Mouse (Mus musculus) fibroblast of lung, adult 2 months (primary cell): Measurements from ENCODE around the gene Gabpb2.
"Not testable (repeated sequence)": the region's sequence is repeated elsewhere in the genome, so short reads cannot be mapped to it uniquely, and the experiment has no call there.

Source experiments
- DNase-seq: peaks from one replicate; pipeline ENCODE4 v3.0.0-alpha.2; 2011; ENCODE audit warnings: low read depth

Gabpb2 gene

DNA sequence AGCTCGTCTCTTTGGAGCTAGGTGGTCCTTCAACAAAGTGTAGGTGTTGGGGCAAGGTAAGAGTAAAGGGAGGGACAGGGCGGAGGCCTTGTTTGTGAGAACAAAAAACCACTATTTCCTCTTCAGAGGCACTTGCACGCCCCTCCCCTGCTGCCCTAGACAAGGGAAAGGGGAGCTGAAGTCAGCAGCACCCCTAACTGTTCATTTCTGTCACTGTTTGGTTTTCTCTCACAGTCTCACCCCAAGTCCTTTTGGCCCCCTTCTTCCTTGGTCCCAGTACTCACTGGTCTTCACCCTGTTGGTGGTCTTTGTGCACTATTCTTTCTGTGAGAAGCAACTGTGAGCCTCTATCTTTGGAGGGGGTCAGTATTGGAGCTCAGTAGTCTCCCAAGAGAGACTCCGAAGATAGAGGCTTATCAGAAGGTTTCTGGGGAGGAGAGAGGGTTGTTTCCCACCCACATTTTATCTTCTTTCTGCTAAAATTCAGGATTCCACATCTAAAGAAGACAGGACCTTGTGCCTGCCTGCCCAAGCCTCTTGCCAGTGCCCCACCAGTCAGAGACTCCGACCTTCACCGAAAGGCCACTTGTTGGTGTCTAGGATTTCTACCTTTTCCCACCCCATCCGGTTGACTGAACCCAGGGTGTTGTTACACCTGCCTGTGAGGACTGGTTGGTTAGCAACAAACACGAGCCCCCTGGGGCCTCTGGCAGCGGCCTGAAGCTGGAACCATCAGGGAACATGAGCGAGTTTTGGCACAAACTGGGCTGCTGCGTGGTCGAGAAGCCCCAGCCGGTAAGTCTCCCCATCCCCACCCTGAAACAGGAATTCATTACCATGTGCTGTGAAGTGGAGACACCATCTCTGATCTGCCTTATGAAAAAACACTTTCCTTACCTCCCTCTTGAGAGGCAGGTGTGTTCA is 13.8 kb upstream of the Gabpb2 start, which contains the start of gene Mllt11:
Mllt11 (minus strand) TSS at position 874 of the 924 bp plus-strand sequence.
- DNase-seq: no peak

DNA sequence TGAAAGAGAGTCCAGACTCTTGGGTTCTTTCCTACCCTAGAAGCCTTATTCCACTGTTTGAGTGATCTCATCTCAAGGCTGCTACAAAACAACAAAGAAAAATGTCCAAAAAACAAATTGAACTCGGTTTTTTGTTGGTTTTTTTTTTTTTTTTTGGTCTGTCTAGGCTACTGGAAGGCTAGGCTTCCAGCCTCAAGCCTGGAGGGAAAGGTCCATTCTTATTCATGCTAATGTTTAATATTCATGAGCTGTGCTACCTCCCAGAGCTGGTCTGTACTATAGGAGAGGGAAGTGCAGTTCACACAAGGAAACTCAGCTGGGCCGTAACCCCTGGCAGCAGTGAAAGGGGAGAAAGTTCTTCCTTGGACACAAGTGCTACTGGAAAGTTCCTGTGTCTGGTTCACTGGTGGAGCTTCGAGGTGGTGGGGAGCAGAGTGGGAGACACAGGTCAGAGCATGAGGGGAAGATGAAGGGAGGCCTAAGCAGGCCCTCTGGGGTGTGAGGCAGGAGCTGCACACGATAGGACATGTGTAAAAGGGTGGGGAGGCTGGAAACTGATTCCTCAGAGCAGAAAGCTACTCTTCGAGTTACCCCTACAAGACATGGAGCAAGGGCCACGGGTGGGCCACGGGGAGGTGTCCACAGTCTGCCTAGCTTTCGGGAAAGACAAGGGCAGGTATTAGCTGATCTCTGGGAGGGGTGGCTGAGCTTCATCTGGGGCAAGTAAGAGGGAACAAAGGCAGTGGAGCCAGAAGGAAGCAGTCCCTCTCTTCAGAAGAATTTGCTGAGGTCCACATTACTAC is 13.0 kb upstream of the Gabpb2 start:
- no peak for DNase-seq

DNA sequence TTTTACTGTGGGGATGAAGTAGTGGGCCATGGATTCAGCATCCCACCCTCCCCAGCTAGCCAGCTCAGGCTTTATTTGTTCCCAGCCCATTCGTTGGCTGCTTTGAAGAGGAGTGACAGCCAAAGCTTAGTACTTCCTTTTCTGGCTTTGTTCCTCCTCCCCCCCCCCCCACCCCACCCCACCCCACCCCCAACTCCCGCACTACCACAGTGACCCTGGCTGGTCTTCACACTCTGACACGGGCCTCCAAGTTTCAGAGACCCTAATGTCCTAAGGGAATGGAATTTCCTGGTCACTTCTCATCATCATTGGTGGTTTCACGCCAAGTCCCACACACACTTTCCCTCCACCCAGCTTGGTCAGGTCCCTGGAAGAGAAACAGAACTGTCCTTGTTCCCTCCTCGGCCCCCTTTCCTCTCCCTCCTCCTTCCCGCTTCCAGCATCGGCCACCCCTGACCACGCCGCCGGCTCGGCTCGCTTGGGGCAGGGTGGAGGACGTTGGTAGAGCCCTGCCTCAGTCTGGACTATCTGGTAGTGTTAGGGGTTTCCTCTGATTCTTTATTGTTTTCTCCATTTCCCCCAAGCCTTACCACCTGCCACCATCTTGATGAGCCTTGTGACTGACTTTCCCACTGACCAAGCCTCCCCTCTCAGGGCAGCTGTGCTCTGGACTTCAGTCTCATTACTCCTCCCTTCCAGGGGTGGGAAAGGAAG is 12.2 kb upstream of the Gabpb2 start:
- no peak for DNase-seq

DNA sequence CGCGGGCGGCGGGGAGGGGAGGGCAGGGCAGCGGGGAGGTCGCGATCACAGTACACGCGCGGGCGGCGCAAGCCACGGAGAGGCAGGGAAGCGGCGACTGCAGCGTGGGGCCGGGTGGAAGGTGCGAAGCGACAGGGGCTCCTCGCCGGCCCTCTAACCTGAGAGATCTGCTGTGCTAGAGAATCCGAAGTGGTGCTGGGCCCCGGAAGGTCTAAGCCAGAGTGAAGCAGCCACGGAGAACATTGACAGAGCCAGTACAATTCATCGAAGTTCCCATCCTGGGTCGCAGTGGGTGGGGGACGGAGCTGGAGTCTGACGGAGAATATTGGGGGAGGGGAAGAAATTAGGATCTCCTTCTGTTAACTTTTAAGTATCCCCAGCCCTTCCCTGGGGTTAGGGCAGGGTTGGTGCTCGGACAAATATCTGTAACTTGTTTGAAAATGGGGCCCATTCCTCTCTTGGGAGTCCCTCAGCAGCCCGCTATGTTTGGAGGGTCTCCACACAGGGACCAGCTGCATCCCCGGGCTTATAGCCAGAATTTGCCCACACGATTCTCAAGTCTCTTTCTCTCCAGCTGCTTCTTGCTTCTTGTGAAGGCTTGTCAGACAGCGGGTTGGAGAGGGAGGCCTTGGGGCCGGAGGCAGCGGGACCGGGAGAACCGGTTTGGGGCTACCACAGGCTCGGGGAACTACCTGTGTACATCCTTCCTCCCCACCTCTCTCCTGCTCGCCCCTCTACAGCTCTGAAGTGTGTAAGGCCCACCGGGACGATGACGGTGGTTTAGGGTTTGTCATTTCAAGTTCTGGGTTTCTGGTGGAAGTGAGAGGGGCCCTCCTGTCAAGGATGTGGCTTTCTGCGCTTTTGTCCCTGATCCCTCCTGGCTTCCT is 11.4 kb upstream of the Gabpb2 start:
- DNase-seq: no peak

DNA sequence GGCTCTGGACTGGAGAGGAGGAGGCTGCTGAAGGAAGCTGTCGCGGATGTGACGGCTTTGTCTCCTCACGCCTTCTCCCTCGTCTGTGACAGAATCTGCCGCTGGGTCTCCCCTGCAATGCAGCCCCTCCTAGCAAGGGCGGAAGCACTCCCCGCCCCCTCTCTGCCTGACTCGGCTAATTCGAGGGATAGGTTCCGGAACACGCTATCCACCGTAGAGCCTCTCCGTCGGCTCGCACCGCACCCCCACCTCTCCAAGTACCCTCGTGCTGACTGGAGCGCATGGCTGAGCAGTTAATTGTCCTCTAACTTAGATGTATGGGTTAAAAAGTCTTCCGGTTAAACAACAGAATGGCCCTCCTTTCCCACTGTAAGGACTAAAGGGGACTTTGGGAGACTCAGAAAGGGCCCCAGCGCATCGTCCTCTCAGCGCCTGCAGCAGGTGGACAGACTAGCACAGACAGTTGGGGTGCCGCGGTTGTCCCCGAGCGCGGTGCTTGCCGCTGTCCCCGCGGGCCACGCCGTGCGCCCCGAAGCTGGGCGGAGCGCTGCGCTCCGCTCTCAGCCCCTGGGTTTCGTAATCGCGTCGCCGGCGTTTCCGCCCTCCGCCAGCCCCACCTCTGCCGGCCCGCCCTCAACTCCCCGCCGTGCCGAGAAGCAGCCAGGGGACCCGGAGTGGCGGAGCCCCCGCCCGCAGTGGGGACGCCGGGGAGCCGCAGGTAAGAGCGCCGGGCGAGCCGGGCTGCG is 10.6 kb upstream of the Gabpb2 start, which contains the start of gene Cdc42se1:
Cdc42se1 (plus strand) TSS at position 585 of the 746 bp plus-strand sequence.
- no peak for DNase-seq

DNA sequence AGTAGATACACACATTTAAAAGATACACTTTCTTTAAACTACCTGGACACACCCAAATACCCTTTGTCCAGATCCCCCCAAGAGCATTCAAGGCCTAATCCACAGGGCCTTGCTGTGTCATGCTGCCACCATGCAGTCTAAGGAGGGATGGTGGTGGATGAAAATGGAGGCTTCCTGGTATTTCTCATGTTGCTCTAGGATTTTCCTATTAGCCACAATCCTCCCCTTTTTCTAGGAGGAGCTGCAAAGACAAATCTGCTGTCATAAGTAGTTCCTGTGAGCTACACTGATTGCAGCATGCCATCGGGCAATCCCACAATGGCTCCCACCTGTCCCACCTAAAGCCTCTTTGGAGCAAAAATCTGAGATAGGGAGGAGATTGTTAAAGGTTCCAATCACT is 9.5 kb upstream of the Gabpb2 start:
- DNase-seq: no peak

DNA sequence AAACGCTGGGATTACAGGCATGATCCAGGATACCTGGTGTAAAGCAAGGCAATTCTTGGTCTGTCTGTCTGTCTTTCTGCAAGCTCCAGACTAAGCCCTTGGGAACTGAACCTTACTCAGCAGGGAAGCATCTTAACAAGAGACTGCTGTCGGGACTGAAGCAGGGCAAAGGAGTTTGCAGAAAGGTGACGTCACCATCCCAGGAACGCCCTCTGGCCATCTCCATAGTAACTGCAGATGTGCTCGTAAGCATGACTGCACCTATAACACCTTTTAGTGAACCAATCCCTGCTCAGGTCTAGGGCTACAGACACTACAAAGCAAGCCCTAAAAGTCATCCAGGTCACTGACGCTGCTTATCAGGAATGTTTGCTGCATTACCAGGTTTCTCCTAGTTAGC is 6.6 kb upstream of the Gabpb2 start:
- no peak for DNase-seq

DNA sequence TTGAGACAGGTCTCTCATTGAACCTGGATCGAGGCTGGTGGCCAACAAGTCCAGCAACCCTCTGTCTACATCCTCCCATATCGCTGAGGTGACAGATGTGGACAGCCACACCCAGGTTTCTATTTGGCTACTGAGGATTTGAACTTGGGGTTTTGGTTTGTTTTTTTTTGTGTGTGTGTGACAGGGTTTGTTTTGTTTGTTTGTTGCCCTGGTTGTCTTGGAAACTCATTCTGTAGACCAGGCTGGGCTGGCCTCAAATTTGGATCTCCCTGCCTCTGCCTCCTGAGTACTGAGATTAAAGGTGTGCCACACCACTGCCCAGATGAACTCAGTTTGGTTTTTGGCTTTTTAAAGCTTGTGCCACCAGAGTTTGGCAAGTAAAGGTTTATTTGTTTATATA is 5.3 kb upstream of the Gabpb2 start:
- DNase-seq: no peak

DNA sequence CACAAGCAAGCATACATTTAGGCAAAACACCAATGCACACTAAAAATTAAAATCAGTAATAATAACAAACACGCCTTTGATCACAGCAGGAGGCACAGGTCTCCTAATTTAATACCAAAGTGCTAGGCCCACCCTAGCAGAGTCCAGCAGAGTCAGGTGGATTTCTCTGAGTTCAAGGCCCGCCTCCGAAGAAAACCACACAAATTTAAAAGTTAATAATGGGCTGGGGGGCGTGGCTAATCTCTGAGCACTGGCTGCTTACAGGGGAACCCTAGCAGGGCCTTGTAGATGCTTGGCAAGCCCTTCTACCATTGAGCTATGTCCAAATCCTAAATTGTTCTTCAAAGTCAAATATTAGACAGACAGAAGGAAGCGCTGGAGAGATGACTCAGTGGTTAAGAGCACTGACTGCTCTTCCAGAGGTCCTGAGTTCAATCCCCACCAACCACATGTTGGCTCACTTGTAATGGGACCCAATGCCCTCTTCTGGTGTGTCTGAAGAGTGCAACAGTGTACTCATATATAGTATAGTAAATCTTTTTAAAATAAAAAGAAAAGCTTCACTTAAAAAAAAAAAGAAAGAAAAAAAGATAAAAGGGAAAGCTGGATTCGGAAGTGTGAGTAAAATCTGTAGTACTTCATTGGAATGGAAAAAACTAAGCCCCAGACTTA is 886 bp upstream of the Gabpb2 start:
- DNase-seq: no peak

DNA sequence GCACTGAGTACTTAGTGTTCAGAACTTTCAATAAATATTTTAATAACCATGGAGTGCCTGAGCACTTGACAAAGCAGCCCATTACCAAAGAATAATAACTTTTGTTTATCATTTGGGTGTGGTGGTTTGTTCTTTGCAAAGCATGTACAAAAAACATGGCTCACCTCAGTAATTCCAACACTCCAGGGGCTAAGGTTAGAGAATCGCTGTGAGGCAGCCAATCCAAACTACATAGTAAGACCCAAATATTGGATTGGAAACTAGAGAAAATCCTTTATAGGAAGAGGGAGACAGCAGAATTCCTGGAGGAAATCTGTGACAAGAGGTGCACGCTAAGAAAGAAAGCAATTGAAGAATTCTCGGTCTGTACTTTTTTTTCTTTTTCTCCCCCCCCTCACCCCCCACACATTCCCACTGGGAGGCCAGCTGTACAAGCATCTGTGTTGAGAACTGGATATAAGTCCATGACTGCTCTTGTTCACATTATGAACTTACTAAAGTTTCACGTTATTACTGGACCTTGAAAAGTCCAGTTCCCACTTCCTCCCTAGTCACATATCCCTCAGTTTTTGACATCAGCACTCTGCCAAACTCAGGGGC is 961 bp downstream of the Gabpb2 start:
- DNase-seq: no peak

DNA sequence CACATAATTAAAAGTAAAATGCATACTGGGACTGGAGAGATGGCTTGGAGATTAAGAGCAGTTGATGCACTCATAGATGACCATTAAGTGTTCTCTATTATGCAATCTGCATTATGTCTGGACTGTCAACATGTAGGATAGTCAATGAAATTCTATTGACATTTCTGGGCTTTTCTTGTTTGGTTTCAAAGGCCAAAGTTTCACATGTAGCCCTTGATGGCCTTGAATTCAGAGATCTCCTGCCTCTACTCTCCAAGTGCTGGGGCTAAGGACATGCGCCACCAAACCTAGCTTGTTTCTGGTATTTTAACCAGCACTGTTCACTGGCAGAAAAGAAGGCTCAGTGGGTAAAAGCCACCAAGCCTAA is 4.1 kb downstream of the Gabpb2 start:
- DNase-seq: no peak

DNA sequence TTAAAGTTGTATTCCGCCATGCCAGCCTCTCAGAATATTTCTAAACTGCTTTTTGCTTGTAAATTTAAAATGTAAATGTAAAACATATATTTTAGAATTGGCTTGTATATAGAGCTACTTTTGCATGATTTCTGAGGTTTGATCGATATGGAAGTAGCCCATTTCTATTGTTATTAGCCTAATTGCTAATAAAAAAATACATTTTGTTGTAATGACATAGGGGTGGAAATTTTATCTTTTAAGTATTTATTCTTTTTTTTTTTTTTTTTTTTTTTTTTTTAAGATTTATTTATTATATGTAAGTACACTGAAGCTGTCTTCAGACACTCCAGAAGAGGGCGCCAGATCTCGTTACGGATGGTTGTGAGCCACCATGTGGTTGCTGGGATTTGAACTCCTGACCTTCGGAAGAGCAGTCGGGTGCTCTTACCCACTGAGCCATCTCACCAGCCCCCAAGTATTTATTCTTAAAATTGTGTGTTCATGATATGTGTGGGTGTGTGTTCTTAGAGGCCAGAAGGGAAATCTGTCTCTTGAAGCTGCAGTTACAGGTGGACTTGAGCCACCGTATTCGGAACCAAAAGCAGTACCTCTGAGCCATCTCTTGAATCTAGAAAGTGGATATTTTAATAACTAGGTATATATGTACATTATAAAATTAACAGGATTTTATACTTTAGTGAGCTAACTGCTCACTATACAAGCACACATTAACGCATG is 4.7 kb downstream of the Gabpb2 start:
- not testable (repeated sequence) for DNase-seq

DNA sequence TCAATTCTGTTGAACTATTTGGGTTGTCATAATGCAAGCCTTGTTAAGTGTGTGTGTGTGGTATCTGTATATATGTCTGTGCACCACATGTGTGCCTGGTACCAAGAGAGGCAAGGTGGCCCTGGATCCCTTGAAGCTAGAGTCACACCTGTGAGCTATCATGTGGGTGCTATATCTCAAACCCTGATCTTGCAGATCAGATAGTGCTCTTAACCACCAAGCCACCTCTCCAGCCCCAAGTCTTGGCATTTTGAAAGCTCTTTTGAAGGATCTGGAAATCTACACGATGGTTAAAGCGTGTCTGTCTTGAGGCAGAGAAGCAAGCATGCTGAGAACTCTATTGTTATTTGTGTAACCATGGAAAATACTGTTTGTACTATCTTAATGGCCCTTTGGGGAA is 7.1 kb downstream of the Gabpb2 start:
- DNase-seq: no peak

DNA sequence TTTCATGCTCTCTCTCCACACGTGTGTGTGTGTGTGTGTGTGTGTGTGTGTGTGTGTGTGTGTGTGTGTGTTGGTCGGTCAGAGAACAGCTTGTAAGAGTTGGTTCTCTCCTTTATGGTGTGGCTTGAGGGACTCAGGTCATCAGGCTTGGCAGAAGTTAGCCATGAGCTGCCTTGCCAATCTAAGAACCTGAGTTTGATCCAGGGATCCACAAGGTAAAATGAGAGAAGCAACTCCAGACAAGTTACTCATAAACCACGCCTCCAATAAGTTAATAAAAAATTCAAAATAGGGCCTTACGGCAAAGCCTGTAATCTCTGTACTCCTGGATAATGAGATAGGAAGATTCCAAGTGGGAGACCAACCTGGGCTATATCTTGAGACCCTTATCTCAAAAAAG is 9.4 kb downstream of the Gabpb2 start:
- DNase-seq: no peak

DNA sequence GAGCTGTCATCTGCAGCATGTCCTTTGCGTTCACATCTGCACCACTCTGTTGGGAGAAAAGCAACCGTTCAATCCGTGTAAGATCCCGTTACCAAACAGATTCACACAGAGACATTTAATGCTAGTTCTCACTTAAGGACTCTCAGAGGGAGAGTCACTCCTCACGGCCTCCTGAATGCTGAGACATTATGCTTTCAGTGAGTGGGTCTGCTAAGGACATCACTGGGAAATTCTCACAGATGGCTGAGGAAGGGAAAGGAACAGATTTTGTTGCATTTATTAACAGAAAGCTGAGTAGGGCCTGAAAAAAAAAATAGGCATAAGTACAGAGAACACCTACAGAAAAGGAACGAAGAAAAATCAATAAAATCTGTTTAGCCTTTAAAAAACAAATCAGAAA is 13.8 kb downstream of the Gabpb2 start:
- no peak for DNase-seq

DNA sequence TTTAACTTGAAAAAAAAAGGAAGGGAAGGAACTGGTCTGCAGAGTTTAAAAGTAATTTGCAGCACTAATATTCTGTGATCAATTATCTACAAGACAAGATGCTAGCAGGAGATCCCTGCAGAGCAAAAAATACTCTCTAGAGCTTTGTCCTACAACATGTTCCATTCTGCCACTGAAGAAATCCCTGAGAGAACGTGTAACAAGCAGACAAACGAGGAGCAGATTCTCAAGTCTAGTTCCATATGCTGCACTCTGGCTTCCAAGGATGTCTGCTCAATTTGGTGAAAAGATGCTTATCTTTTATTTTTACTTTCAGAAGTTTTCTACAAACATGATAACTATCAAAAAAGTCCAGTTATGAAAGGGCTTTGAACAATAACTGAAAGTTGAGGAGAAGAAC is 17.2 kb downstream of the Gabpb2 start:
- DNase-seq: no peak

DNA sequence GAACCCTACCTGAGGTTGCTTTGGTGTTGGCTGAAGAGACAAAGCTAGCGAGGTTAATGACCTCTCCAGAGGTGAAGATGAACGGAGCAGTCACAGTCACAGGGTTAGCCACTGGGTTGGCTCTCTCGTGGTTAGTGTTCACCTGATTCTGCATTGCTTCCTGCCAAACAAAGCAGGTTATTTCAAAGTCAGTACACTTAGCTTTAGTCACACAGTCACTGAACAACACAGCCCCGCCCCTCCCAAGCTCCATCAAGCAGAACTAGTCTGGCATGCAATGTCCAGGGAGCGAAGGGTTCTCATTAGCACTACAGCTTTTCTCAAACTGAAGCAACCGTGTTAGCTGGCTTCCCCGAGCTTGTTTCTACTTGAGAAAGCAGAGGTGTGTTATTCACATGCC is 17.6 kb downstream of the Gabpb2 start:
- no peak for DNase-seq

DNA sequence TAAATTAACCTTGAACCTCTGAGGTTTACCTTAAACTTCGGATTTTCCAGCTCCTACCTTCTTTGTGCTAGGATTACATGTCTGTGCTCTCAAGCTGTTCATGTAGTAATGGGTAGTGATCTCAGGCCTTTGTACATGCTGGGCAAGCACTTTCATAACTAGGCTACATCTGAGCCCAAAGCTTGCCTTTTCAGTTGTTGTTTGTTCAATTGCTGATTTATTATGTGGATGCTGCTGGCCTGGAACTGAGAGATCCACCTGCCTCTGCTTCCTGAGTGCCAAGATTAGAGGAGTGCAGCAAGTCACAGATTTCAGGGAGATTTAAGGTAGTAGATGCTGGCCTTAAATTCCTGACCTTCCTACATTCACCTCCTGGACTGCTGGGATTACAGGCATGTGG is 18.6 kb downstream of the Gabpb2 start:
- DNase-seq: no peak

DNA sequence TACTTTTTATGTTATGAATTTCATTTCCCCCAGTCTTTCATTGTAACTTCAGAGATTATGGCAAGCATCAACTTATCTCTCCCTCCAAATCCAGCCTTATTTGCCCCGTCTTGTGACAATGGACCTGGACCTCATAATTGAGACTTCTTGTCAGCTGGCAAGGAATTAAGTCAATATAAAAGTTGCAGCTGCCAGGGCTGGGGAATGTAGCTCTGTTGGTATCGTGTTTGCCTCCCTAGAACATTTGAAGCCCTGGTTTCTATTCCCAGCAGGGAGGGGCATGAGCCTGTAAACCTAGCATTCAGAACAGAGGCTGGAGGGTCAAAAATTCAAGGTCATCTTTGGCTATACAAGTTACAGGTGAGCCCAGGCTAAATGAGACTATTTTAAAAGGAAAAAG is 21.9 kb downstream of the Gabpb2 start:
- DNase-seq: no peak
